Mouse (Mus musculus): Measurements from ENCODE around the gene Gm3854. TPM values are rescaled to one million over a fixed set of nuclear protein-coding genes. Genes with fewer than 3 reads are reported as not detected.
"Not testable (repeated sequence)": the region's sequence is repeated elsewhere in the genome, so short reads cannot be mapped to it uniquely, and the experiment has no call there.

Gm3854 gene
- polyA plus RNA-seq, 1 experiment from 2014 or later, result 2.3 TPM

GRCm38 (mm10) chr7:6360477-6361060, 17.0 kb downstream of the Gm3854 start:
- Histone ChIP-seq H3K4me2 (ENCODE audit: low read depth, severe bottlenecking) (no peak overlapping the region), H3K4me1 (ENCODE audit: control insufficient read depth, insufficient read depth, low read length) (no peaks in the 10 kb centered on the region), H3K9ac (ENCODE audit: low read length) (no peak overlapping the region), H3K27ac (replicated peaks; ENCODE audit: low read depth, low read length) (no peak overlapping the region), H3K36me3 (ENCODE audit: control insufficient read depth, insufficient read depth, low read length) (no peaks in the 10 kb centered on the region), H3K9me3 (ENCODE audit: control insufficient read depth, low read length) (no peaks in the 10 kb centered on the region), H3K4me3 (ENCODE audit: low read depth, low read length) (no peak overlapping the region), H3K27me3 (ENCODE audit: control insufficient read depth, insufficient read depth, low read length) (no peaks in the 10 kb centered on the region)
- ATAC-seq (ENCODE audit: insufficient number of reproducible peaks, low FRiP score, low TSS enrichment, low read depth) (no peak), DNase-seq (ENCODE audit: low spot score) (no peak)
- 13% methylated on average over 9 of the region's 9 CpGs for WGBS

- Histone ChIP-seq H3K27me3 (ENCODE audit: control insufficient read depth, insufficient read depth, low read length) (no peaks in the 10 kb centered on the region), H3K27ac (replicated peaks; ENCODE audit: low read depth, low read length) (no peak overlapping the region), H3K4me3 (ENCODE audit: low read depth, low read length) (peak overlapping the region; percentile 29), H3K36me3 (ENCODE audit: control insufficient read depth, insufficient read depth, low read length) (no peaks in the 10 kb centered on the region), H3K4me1 (ENCODE audit: control insufficient read depth, insufficient read depth, low read length) (no peaks in the 10 kb centered on the region), H3K4me2 (ENCODE audit: low read depth, severe bottlenecking) (peak overlapping the region; percentile 43), H3K9me3 (ENCODE audit: control insufficient read depth, low read length) (no peaks in the 10 kb centered on the region), H3K9ac (ENCODE audit: low read length) (no peak overlapping the region)
- 27% methylated on average over 7 of the region's 7 CpGs for WGBS
- ATAC-seq (ENCODE audit: insufficient number of reproducible peaks, low FRiP score, low TSS enrichment, low read depth) (no peak), DNase-seq (ENCODE audit: low spot score) (no peak)
These were observed 18.2 kb downstream of the Gm3854 start for GRCm38 (mm10) chr7:6361756-6362155.

GRCm38 (mm10) chr7:6362268-6363046, 18.9 kb downstream of the Gm3854 start:
- H3K9me3 ChIP-seq (ENCODE audit: control insufficient read depth, low read length), result no peaks in the 10 kb centered on the region
- peak; percentile 98 for DNase-seq (ENCODE audit: low spot score)
- WGBS, result under 1% methylated on average over 38 of the region's 38 CpGs
- H3K4me1 ChIP-seq (ENCODE audit: control insufficient read depth, insufficient read depth, low read length), result no peaks in the 10 kb centered on the region
- peak overlapping the region; percentile 43 for H3K9ac ChIP-seq (ENCODE audit: low read length)
- H3K27me3 ChIP-seq (ENCODE audit: control insufficient read depth, insufficient read depth, low read length), result no peaks in the 10 kb centered on the region
- H3K4me2 ChIP-seq (ENCODE audit: low read depth, severe bottlenecking), result peak overlapping the region; percentile 47
- H3K4me3 ChIP-seq (ENCODE audit: low read depth, low read length), result peak overlapping the region; percentile 29
- no peaks in the 10 kb centered on the region for H3K36me3 ChIP-seq (ENCODE audit: control insufficient read depth, insufficient read depth, low read length)
- peak; percentile 96 for ATAC-seq (ENCODE audit: insufficient number of reproducible peaks, low FRiP score, low TSS enrichment, low read depth)
- H3K27ac ChIP-seq (replicated peaks; ENCODE audit: low read depth, low read length), result no peak overlapping the region

GRCm38 (mm10) chr7:6363047-6363488, 19.5 kb downstream of the Gm3854 start, which contains the start of gene Zfp78:
Zfp78 (plus strand) TSS chr7:6363280.
- WGBS, result under 1% methylated on average over 23 of the region's 23 CpGs
- H3K4me2 ChIP-seq (ENCODE audit: low read depth, severe bottlenecking), result peak within 1 kb of the TSS; percentile 47
- peak within 1 kb of the TSS; percentile 29 for H3K4me3 ChIP-seq (ENCODE audit: low read depth, low read length)
- H3K36me3 ChIP-seq (ENCODE audit: control insufficient read depth, insufficient read depth, low read length), result no peaks in the 10 kb centered on the region
- no peaks in the 10 kb centered on the region for H3K4me1 ChIP-seq (ENCODE audit: control insufficient read depth, insufficient read depth, low read length)
- DNase-seq (ENCODE audit: low spot score), result peak; percentile 88
- peak within 1 kb of the TSS; percentile 43 for H3K9ac ChIP-seq (ENCODE audit: low read length)
- no peaks in the 10 kb centered on the region for H3K9me3 ChIP-seq (ENCODE audit: control insufficient read depth, low read length)
- H3K27me3 ChIP-seq (ENCODE audit: control insufficient read depth, insufficient read depth, low read length), result no peaks in the 10 kb centered on the region
- peak; percentile 82; the same call in 1 of the 2 replicates for ATAC-seq (ENCODE audit: insufficient number of reproducible peaks, low FRiP score, low TSS enrichment, low read depth)
- no peak within 1 kb of the TSS for H3K27ac ChIP-seq (replicated peaks; ENCODE audit: low read depth, low read length)

GRCm38 (mm10) chr7:6364761-6365160, 21.2 kb downstream of the Gm3854 start:
- Histone ChIP-seq H3K36me3 (ENCODE audit: control insufficient read depth, insufficient read depth, low read length) (no peaks in the 10 kb centered on the region), H3K4me1 (ENCODE audit: control insufficient read depth, insufficient read depth, low read length) (no peaks in the 10 kb centered on the region), H3K27me3 (ENCODE audit: control insufficient read depth, insufficient read depth, low read length) (no peaks in the 10 kb centered on the region), H3K27ac (replicated peaks; ENCODE audit: low read depth, low read length) (no peak overlapping the region), H3K9me3 (ENCODE audit: control insufficient read depth, low read length) (no peaks in the 10 kb centered on the region), H3K4me3 (ENCODE audit: low read depth, low read length) (no peak overlapping the region), H3K4me2 (ENCODE audit: low read depth, severe bottlenecking) (no peak overlapping the region), H3K9ac (ENCODE audit: low read length) (no peak overlapping the region)
- WGBS, result 74% methylated on average over 1 of the region's 1 CpGs
- no peak for ATAC-seq (ENCODE audit: insufficient number of reproducible peaks, low FRiP score, low TSS enrichment, low read depth)
- no peak for DNase-seq (ENCODE audit: low spot score)

GRCm38 (mm10) chr7:6367185-6367584, 23.6 kb downstream of the Gm3854 start:
- no peaks in the 10 kb centered on the region for H3K9me3 ChIP-seq (ENCODE audit: control insufficient read depth, low read length)
- no peak overlapping the region for H3K27ac ChIP-seq (replicated peaks; ENCODE audit: low read depth, low read length)
- H3K4me3 ChIP-seq (ENCODE audit: low read depth, low read length), result no peak overlapping the region
- no peaks in the 10 kb centered on the region for H3K36me3 ChIP-seq (ENCODE audit: control insufficient read depth, insufficient read depth, low read length)
- H3K4me1 ChIP-seq (ENCODE audit: control insufficient read depth, insufficient read depth, low read length), result no peaks in the 10 kb centered on the region
- no peak for DNase-seq (ENCODE audit: low spot score)
- no peak for ATAC-seq (ENCODE audit: insufficient number of reproducible peaks, low FRiP score, low TSS enrichment, low read depth)
- 93% methylated on average over 5 of the region's 5 CpGs for WGBS
- H3K9ac ChIP-seq (ENCODE audit: low read length), result no peak overlapping the region
- no peaks in the 10 kb centered on the region for H3K27me3 ChIP-seq (ENCODE audit: control insufficient read depth, insufficient read depth, low read length)
- H3K4me2 ChIP-seq (ENCODE audit: low read depth, severe bottlenecking), result no peak overlapping the region

GRCm38 (mm10) chr7:6368146-6368545, 24.6 kb downstream of the Gm3854 start:
- not testable (repeated sequence) for H3K36me3 ChIP-seq (ENCODE audit: control insufficient read depth, insufficient read depth, low read length); H3K9me3 ChIP-seq (ENCODE audit: control insufficient read depth, low read length); H3K27ac ChIP-seq (replicated peaks; ENCODE audit: low read depth, low read length); H3K4me1 ChIP-seq (ENCODE audit: control insufficient read depth, insufficient read depth, low read length); H3K4me3 ChIP-seq (ENCODE audit: low read depth, low read length); DNase-seq (ENCODE audit: low spot score); H3K4me2 ChIP-seq (ENCODE audit: low read depth, severe bottlenecking); H3K27me3 ChIP-seq (ENCODE audit: control insufficient read depth, insufficient read depth, low read length); ATAC-seq (ENCODE audit: insufficient number of reproducible peaks, low FRiP score, low TSS enrichment, low read depth); H3K9ac ChIP-seq (ENCODE audit: low read length)
- WGBS, result 80% methylated on average over 5 of the region's 5 CpGs

GRCm38 (mm10) chr7:6369460-6369859, 25.9 kb downstream of the Gm3854 start:
- Histone ChIP-seq H3K9me3 (ENCODE audit: control insufficient read depth, low read length) (no peaks in the 10 kb centered on the region), H3K4me3 (ENCODE audit: low read depth, low read length) (no peak overlapping the region), H3K36me3 (ENCODE audit: control insufficient read depth, insufficient read depth, low read length) (no peaks in the 10 kb centered on the region), H3K27me3 (ENCODE audit: control insufficient read depth, insufficient read depth, low read length) (no peaks in the 10 kb centered on the region), H3K27ac (replicated peaks; ENCODE audit: low read depth, low read length) (no peak overlapping the region), H3K4me2 (ENCODE audit: low read depth, severe bottlenecking) (no peak overlapping the region), H3K4me1 (ENCODE audit: control insufficient read depth, insufficient read depth, low read length) (no peaks in the 10 kb centered on the region), H3K9ac (ENCODE audit: low read length) (no peak overlapping the region)
- DNase-seq (ENCODE audit: low spot score), result no peak
- WGBS, result 79% methylated on average over 3 of the region's 3 CpGs
- ATAC-seq (ENCODE audit: insufficient number of reproducible peaks, low FRiP score, low TSS enrichment, low read depth), result no peak

Data from limb, embryonic 11.5 days (tissue).